Mouse (Mus musculus) MEL (cell line): Measurements from ENCODE around the gene Slc38a5. TPM values are rescaled to one million over a fixed set of nuclear protein-coding genes. Genes with fewer than 3 reads are reported as not detected.
A peak's percentile ranks its signal among the peaks of the same experiment; 100 is the strongest.
"Not testable (repeated sequence)": the region's sequence is repeated elsewhere in the genome, so short reads cannot be mapped to it uniquely, and the experiment has no call there.

Experiments
- DNase-seq: peaks from one replicate; pipeline ENCODE4 v3.0.0; 2011; ENCODE audit warnings: low read depth, low spot score
- H3K27ac ChIP-seq: 2 replicates; pipeline ENCODE4 v1.5.1; 2012; ENCODE audit warnings: low read depth, mild to moderate bottlenecking, control low read depth, low read length, moderate library complexity; ENCODE audit not compliant: control insufficient read depth
- H3K27me3 ChIP-seq, 2 experiments: fragments of 150-350 bp in 1 of 2; sonication (generic) in 1 of 2; 2 replicates each; pipeline ENCODE4 v1.6.1; 2012; ENCODE audit warnings: low read length in 2 of 2, mild to moderate bottlenecking in 2 of 2, improper control_type of control experiment in 1 of 2, moderate library complexity in 1 of 2; ENCODE audit not compliant: insufficient read depth in 2 of 2, control insufficient read depth in 1 of 2
- H3K36me3 ChIP-seq, 2 experiments: 2 replicates each; pipeline ENCODE4 v1.6.1; 2012 to 2014; ENCODE audit warnings: low read length in 2 of 2, improper control_type of control experiment in 1 of 2, inconsistent platforms in 1 of 2, mild to moderate bottlenecking in 1 of 2; ENCODE audit not compliant: insufficient read depth in 2 of 2, control insufficient read depth in 1 of 2
- H3K4me1 ChIP-seq, 2 experiments: fragments of 150-350 bp in 1 of 2; sonication (generic) in 1 of 2; 2 replicates each; pipeline ENCODE4 v1.6.1; 2012; ENCODE audit warnings: low read length in 2 of 2, improper control_type of control experiment in 1 of 2, mild to moderate bottlenecking in 1 of 2; ENCODE audit not compliant: insufficient read depth in 2 of 2, control insufficient read depth in 1 of 2
- H3K4me3 ChIP-seq, 2 experiments: fragments of 150-350 bp in 1 of 2; sonication (generic) in 1 of 2; 2 replicates each; pipeline ENCODE4 v1.5.1; 2012; ENCODE audit warnings: low read depth in 2 of 2, low read length in 2 of 2, mild to moderate bottlenecking in 2 of 2, moderate library complexity in 2 of 2, control low read depth in 1 of 2, improper control_type of control experiment in 1 of 2; ENCODE audit not compliant: control insufficient read depth in 1 of 2, insufficient read depth in 1 of 2
- H3K79me2 ChIP-seq: 2 replicates; pipeline ENCODE4 v1.6.1; 2012; ENCODE audit warnings: mild to moderate bottlenecking, low read length, moderate library complexity; ENCODE audit not compliant: control insufficient read depth, poor library complexity, insufficient read depth
- H3K9ac ChIP-seq: 2 replicates; pipeline ENCODE4 v1.6.1; 2012; ENCODE audit warnings: low read depth, mild to moderate bottlenecking, control low read depth, low read length, moderate library complexity; ENCODE audit not compliant: control insufficient read depth, poor library complexity, severe bottlenecking
- H3K9me3 ChIP-seq: fragments of 150-350 bp; sonication (generic); replicated peaks from 2 replicates; pipeline ENCODE4 v1.6.1; 2012; ENCODE audit warnings: mild to moderate bottlenecking, low read length, improper control_type of control experiment, moderate library complexity; ENCODE audit not compliant: insufficient read depth
- BHLHE40 ChIP-seq: IDR thresholded peaks from 2 replicates; pipeline ENCODE4 v1.6.1; 2012; ENCODE audit warnings: low read depth, mild to moderate bottlenecking, inconsistent platforms, low read length, improper control_type of control experiment, borderline replicate concordance
- CHD1 ChIP-seq: IDR thresholded peaks from 2 replicates; pipeline ENCODE4 v1.6.1; 2012; ENCODE audit warnings: low read depth, mild to moderate bottlenecking, inconsistent platforms, low read length, improper control_type of control experiment
- CHD2 ChIP-seq: IDR thresholded peaks from 2 replicates; pipeline ENCODE4 v1.6.1; 2011; ENCODE audit warnings: low read length, improper control_type of control experiment
- CTCF ChIP-seq, 3 experiments: IDR thresholded peaks in 2 of 3; conservative IDR thresholded peaks in 1 of 3; 2 replicates each; pipeline ENCODE4 v1.5.1; 2011 to 2012; ENCODE audit warnings: low read length in 3 of 3, low read depth in 2 of 3, mild to moderate bottlenecking in 2 of 3, improper control_type of control experiment in 1 of 3, inconsistent platforms in 1 of 3, mixed read lengths in 1 of 3, moderate library complexity in 1 of 3; ENCODE audit not compliant: control insufficient read depth in 1 of 3, insufficient read depth in 1 of 3, poor library complexity in 1 of 3, severe bottlenecking in 1 of 3
- ELF1 ChIP-seq: IDR thresholded peaks from 2 replicates; pipeline ENCODE4 v1.6.1; 2014; ENCODE audit warnings: low read depth, mild to moderate bottlenecking, inconsistent platforms, low read length, improper control_type of control experiment, moderate library complexity
- EP300 ChIP-seq, 2 experiments: IDR thresholded peaks; 2 replicates each; pipeline ENCODE4 v1.6.1; 2011; ENCODE audit warnings: improper control_type of control experiment in 2 of 2, low read length in 2 of 2, low read depth in 1 of 2, mild to moderate bottlenecking in 1 of 2
- ETS1 ChIP-seq: IDR thresholded peaks from 2 replicates; pipeline ENCODE4 v1.6.1; 2012; ENCODE audit warnings: low read depth, mild to moderate bottlenecking, inconsistent platforms, low read length, improper control_type of control experiment, moderate library complexity
- MAX ChIP-seq: IDR thresholded peaks from 2 replicates; pipeline ENCODE4 v1.6.1; 2011; ENCODE audit warnings: low read length, improper control_type of control experiment
- MXI1 ChIP-seq: IDR thresholded peaks from 2 replicates; pipeline ENCODE4 v1.6.1; 2011; ENCODE audit warnings: mild to moderate bottlenecking, low read depth, low read length, improper control_type of control experiment
- MYB ChIP-seq: IDR thresholded peaks from 2 replicates; pipeline ENCODE4 v1.6.1; 2011; ENCODE audit warnings: mild to moderate bottlenecking, low read depth, low read length, improper control_type of control experiment
- MYC ChIP-seq: IDR thresholded peaks from 2 replicates; pipeline ENCODE4 v1.6.1; 2011; ENCODE audit warnings: low read depth, mild to moderate bottlenecking, low read length, improper control_type of control experiment, moderate library complexity
- NELFE ChIP-seq: IDR thresholded peaks from 2 replicates; pipeline ENCODE4 v1.6.1; 2011; ENCODE audit warnings: low read depth, low read length, improper control_type of control experiment
- NRF1 ChIP-seq: IDR thresholded peaks from 2 replicates; pipeline ENCODE4 v1.6.1; 2014; ENCODE audit warnings: low read depth, mild to moderate bottlenecking, inconsistent platforms, low read length, improper control_type of control experiment, moderate library complexity; ENCODE audit not compliant: poor library complexity, insufficient read depth, severe bottlenecking
- POLR2AphosphoS5 ChIP-seq: IDR thresholded peaks from 2 replicates; pipeline ENCODE4 v1.6.1; 2012; ENCODE audit warnings: low read depth, borderline replicate concordance, mild to moderate bottlenecking, inconsistent platforms, low read length, moderate library complexity, mixed read lengths
- RAD21 ChIP-seq: IDR thresholded peaks from 2 replicates; pipeline ENCODE4 v1.6.1; 2011; ENCODE audit warnings: mild to moderate bottlenecking, low read depth, low read length, improper control_type of control experiment
- SMC3 ChIP-seq: IDR thresholded peaks from 2 replicates; pipeline ENCODE4 v1.6.1; 2011; ENCODE audit warnings: low read depth, low read length, improper control_type of control experiment
- TCF12 ChIP-seq: IDR thresholded peaks from 2 replicates; pipeline ENCODE4 v1.6.1; 2014; ENCODE audit warnings: low read depth, mild to moderate bottlenecking, inconsistent platforms, low read length, improper control_type of control experiment, moderate library complexity
- ZC3H11A ChIP-seq: IDR thresholded peaks from 2 replicates; pipeline ENCODE4 v1.6.1; 2012; ENCODE audit warnings: low read depth, mild to moderate bottlenecking, inconsistent platforms, low read length, improper control_type of control experiment
- ZMIZ1 ChIP-seq: IDR thresholded peaks from 2 replicates; pipeline ENCODE4 v1.6.1; 2012; ENCODE audit warnings: low read depth, mild to moderate bottlenecking, inconsistent platforms, low read length, improper control_type of control experiment, moderate library complexity
- ZNF384 ChIP-seq: IDR thresholded peaks from 2 replicates; pipeline ENCODE4 v1.6.1; 2012; ENCODE audit warnings: low read depth, mild to moderate bottlenecking, inconsistent platforms, low read length, improper control_type of control experiment
- polyA plus RNA-seq, 2 experiments: library from polyadenylated mRNA; stranded (reverse) in 1 of 2; unstranded in 1 of 2; fragments of >175 nt in 1 of 2; fragments of >200 nt in 1 of 2; gene quantifications; 2 replicates each; pipeline versions ENCODE4 v1.2.1 to v1.2.4; 2012; ENCODE audit warnings: low replicate concordance in 2 of 2, low read depth in 1 of 2; ENCODE audit not compliant: insufficient read length in 2 of 2, insufficient read depth in 1 of 2, missing spikeins in 1 of 2
- total RNA-seq: library from RNA; depleted of rRNA; stranded (reverse); fragments of 300-350 nt; gene quantifications from 2 replicates; pipeline ENCODE4 v1.2.3, GENCODE M21; 2012

Gene Slc38a5
- total and polyA plus RNA-seq, 3 experiments: 100 to 146 TPM; not detected in 1

- no peak overlapping the region for H3K4me3 ChIP-seq
- no peak overlapping the region for H3K27ac ChIP-seq
- no peaks in the 10 kb centered on the region for H3K27me3 ChIP-seq
- DNase-seq: no peak
- no peak overlapping the region for H3K9ac ChIP-seq
- no peaks in the 10 kb centered on the region for H3K79me2 ChIP-seq
- no peaks in the 10 kb centered on the region for H3K4me1 ChIP-seq
- TF ChIP-seq POLR2AphosphoS5: no peak
- TF ChIP-seq MAX: no peak
- no peak for TF ChIP-seq MYB
- TF ChIP-seq NELFE: no peak
- TF ChIP-seq NRF1: no peak
- TF ChIP-seq TCF12: no peak
- TF ChIP-seq EP300 (IDR thresholded peaks at IDR 0.05; ENCODE audit: low read depth in 1 of 2, low read length in 2 of 2): no peak
- TF ChIP-seq ZNF384: no peak
- TF ChIP-seq ELF1: no peak
- no peaks in the 10 kb centered on the region for H3K36me3 ChIP-seq
- no peaks in the 10 kb centered on the region for H3K9me3 ChIP-seq
These were observed 38.4 kb downstream of the Slc38a5 start for GRCm38 (mm10) chrX:8309302-8309701.

GRCm38 (mm10) chrX:8314905-8315304 is 44.0 kb downstream of the Slc38a5 start:
- not testable (repeated sequence) for H3K79me2 ChIP-seq, H3K4me1 ChIP-seq, H3K27me3 ChIP-seq, H3K9ac ChIP-seq, H3K9me3 ChIP-seq, H3K36me3 ChIP-seq, H3K27ac ChIP-seq, H3K4me3 ChIP-seq
- peak; percentile 89 for DNase-seq
- TF ChIP-seq ZC3H11A (peak; percentile 44), CTCF (IDR thresholded peaks at IDR 0.05 in 2 of 3, conservative IDR thresholded peaks at IDR 0.05 in 1 of 3; ENCODE audit: control insufficient read depth in 1 of 3, insufficient read depth in 1 of 3, low read depth in 2 of 3, low read length in 3 of 3, poor library complexity in 1 of 3, severe bottlenecking in 1 of 3) (peak; percentile 82 to 95 (median 89)), RAD21 (peak; percentile 63), SMC3 (peak; percentile 63)

GRCm38 (mm10) chrX:8327124-8327523 is 56.2 kb downstream of the Slc38a5 start, which contains the start of gene Ssxb10:
TSS of gene Ssxb10 (plus strand) at chrX:8327424.
- Histone ChIP-seq H3K4me1 (no peaks in the 10 kb centered on the region), H3K79me2 (no peaks in the 10 kb centered on the region), H3K36me3 (no peaks in the 10 kb centered on the region), H3K9me3 (no peaks in the 10 kb centered on the region), H3K4me3 (no peak within 1 kb of the TSS), H3K27ac (no peak within 1 kb of the TSS), H3K27me3 (no peaks in the 10 kb centered on the region), H3K9ac (no peak within 1 kb of the TSS)
- DNase-seq: no peak
- no peak for TF ChIP-seq ETS1
- no peak for TF ChIP-seq ZMIZ1
- no peak for TF ChIP-seq NRF1
- TF ChIP-seq ZNF384: no peak
- no peak for TF ChIP-seq BHLHE40
- no peak for TF ChIP-seq POLR2AphosphoS5
- no peak for TF ChIP-seq MXI1
- no peak for TF ChIP-seq CHD1
- no peak for TF ChIP-seq MYC
- TF ChIP-seq CHD2: no peak
